Mouse (Mus musculus) hindbrain, embryonic 15.5 days (tissue): ENCODE results near the gene Gm12216. TPM values are rescaled to one million over a fixed set of nuclear protein-coding genes. Genes with fewer than 3 reads are reported as not detected.

Experiments used
- ATAC-seq: fragments of 200-750 bp; cut with Nextera tagmentation; 2 replicates; pipeline ENCODE4 v1.8.0; 2017; ENCODE audit warnings: low read depth, moderate number of reproducible peaks, moderate TSS enrichment; ENCODE audit not compliant: low FRiP score
- H3K27ac ChIP-seq: fragments of 300-500 bp; sonication (generic); replicated peaks from 2 replicates; pipeline ENCODE4 v1.5.1; 2015; ENCODE audit warnings: mild to moderate bottlenecking, inconsistent platforms
- H3K27me3 ChIP-seq: fragments of 300-500 bp; sonication (generic); 2 replicates; pipeline ENCODE4 v1.6.1; 2015; ENCODE audit warnings: control low read depth, inconsistent platforms
- H3K36me3 ChIP-seq: fragments of 300-500 bp; sonication (generic); 2 replicates; pipeline ENCODE4 v1.6.1; 2015; ENCODE audit warnings: control low read depth, inconsistent platforms
- H3K4me1 ChIP-seq: fragments of 300-500 bp; sonication (generic); replicated peaks from 2 replicates; pipeline ENCODE4 v1.6.1; 2015; ENCODE audit warnings: control low read depth, inconsistent platforms
- H3K4me2 ChIP-seq: fragments of 300-500 bp; sonication (generic); 2 replicates; pipeline ENCODE4 v1.6.1; 2015; ENCODE audit warnings: moderate library complexity, mild to moderate bottlenecking, inconsistent platforms
- H3K4me3 ChIP-seq: fragments of 300-500 bp; sonication (generic); 2 replicates; pipeline ENCODE4 v1.5.1; 2015; ENCODE audit warnings: mild to moderate bottlenecking, inconsistent platforms
- H3K9ac ChIP-seq: fragments of 300-500 bp; sonication (generic); 2 replicates; pipeline ENCODE4 v1.6.1; 2015; ENCODE audit warnings: inconsistent platforms
- H3K9me3 ChIP-seq: fragments of 300-500 bp; sonication (generic); 2 replicates; pipeline ENCODE4 v1.6.1; 2016; ENCODE audit warnings: control low read depth, inconsistent platforms
- WGBS: fragments of 180-500 bp; shearing (Covaris S2); methylation state at CpG from one replicate; pipeline ENCODE4 v1.1.7; 2015; 5-methylcytosine and 5-hydroxymethylcytosine counted together
- polyA plus RNA-seq: library from polyadenylated mRNA; unstranded; fragments of >200 nt; fragmentation: Nextera tagmentation; extraction: Ambion mirVana; gene quantifications from 2 replicates; pipeline ENCODE4 v1.2.1, GENCODE M21; 2015

The Gm12216 gene
- polyA plus RNA-seq, 1 experiment from 2014 or later, result 0.35 TPM

GRCm38 (mm10) chr11:53839663-53840642, 19.1 kb downstream of the Gm12216 start:
- Histone ChIP-seq H3K4me1 (no peaks in the 10 kb centered on the region), H3K27me3 (no peaks in the 10 kb centered on the region)
- 72% methylated on average over 8 of the region's 8 CpGs for WGBS

DNA sequence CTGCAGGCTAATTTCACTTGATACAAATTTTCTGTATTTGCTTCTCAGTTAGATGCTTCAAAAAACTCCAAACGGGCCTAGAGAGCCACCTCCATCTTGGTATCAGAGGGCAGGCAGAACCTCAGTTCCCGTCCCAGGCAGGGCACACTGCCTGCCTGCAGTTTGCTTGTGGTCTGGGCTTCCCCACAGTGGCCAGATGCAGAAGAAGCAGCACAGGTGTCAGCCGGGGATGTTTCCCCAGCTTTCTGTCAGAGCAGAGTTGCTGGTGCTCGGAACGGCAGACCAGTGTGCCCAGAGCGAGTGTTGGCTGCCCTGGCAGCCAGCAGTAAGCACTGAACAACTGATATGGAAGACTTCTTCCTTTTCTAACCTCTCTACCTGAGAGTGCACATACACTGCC, 19.9 kb downstream of the Gm12216 start:
- H3K4me1 ChIP-seq, result no peaks in the 10 kb centered on the region
- no peak for ATAC-seq
- H3K4me3 ChIP-seq, result no peak overlapping the region
- H3K27ac ChIP-seq, result no peak overlapping the region
- no peak overlapping the region for H3K9ac ChIP-seq
- H3K9me3 ChIP-seq, result no peaks in the 10 kb centered on the region
- no peaks in the 10 kb centered on the region for H3K27me3 ChIP-seq
- 86% methylated on average over 6 of the region's 6 CpGs for WGBS
- H3K36me3 ChIP-seq, result no peaks in the 10 kb centered on the region
- no peak overlapping the region for H3K4me2 ChIP-seq

More at GRCm38 (mm10) chr11:53839663-53840642, 19.1 kb downstream of the Gm12216 start:
- Histone ChIP-seq H3K4me3 (no peak overlapping the region), H3K9ac (no peak overlapping the region), H3K9me3 (no peaks in the 10 kb centered on the region), H3K27ac (no peak overlapping the region), H3K36me3 (no peaks in the 10 kb centered on the region), H3K4me2 (no peak overlapping the region)
- no peak for ATAC-seq

GRCm38 (mm10) chr11:53837731-53838130, 21.3 kb downstream of the Gm12216 start:
- no peaks in the 10 kb centered on the region for H3K27me3 ChIP-seq
- H3K4me2 ChIP-seq, result no peak overlapping the region
- ATAC-seq, result no peak
- H3K9ac ChIP-seq, result no peak overlapping the region
- no peaks in the 10 kb centered on the region for H3K36me3 ChIP-seq
- WGBS, result 89% methylated on average over 5 of the region's 5 CpGs
- no peak overlapping the region for H3K27ac ChIP-seq
- no peak overlapping the region for H3K4me3 ChIP-seq
- H3K9me3 ChIP-seq, result no peaks in the 10 kb centered on the region
- H3K4me1 ChIP-seq, result no peaks in the 10 kb centered on the region

- H3K4me2 ChIP-seq, result no peak overlapping the region
- no peaks in the 10 kb centered on the region for H3K27me3 ChIP-seq
- H3K9me3 ChIP-seq, result no peaks in the 10 kb centered on the region
- no peak overlapping the region for H3K9ac ChIP-seq
- H3K36me3 ChIP-seq, result no peaks in the 10 kb centered on the region
- WGBS, result 95% methylated on average over 4 of the region's 4 CpGs
- no peaks in the 10 kb centered on the region for H3K4me1 ChIP-seq
- no peak for ATAC-seq
- no peak overlapping the region for H3K27ac ChIP-seq
- H3K4me3 ChIP-seq, result no peak overlapping the region
These were observed 23.6 kb downstream of the Gm12216 start for GRCm38 (mm10) chr11:53835379-53836010.

GRCm38 (mm10) chr11:53825409-53825808, 33.6 kb downstream of the Gm12216 start:
- ATAC-seq, result no peak
- H3K4me1 ChIP-seq, result no peaks in the 10 kb centered on the region
- no peaks in the 10 kb centered on the region for H3K27me3 ChIP-seq
- no peak overlapping the region for H3K27ac ChIP-seq
- H3K4me3 ChIP-seq, result no peak overlapping the region
- no peaks in the 10 kb centered on the region for H3K36me3 ChIP-seq
- no peak overlapping the region for H3K9ac ChIP-seq
- no peak overlapping the region for H3K4me2 ChIP-seq
- no peaks in the 10 kb centered on the region for H3K9me3 ChIP-seq
- WGBS, result 86% methylated on average over 4 of the region's 4 CpGs

DNA sequence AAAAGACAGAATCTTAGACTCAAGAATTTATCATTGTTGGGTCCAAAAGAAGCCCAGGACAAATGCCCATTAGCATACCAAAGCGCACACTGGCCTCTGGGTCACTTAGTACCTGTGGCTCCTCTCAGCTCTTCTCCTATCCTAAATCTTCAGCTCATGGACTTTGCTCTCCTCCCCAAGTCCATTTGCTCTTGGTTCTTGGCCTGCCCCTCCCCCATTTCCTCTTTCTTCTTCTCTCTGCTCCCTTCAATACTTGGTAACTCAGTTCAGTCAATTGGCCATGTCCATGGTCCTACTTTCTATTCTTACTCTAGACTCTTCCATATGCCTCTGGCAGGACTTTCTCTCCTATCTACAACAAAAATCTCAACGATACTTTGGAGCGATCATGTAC, 37.1 kb downstream of the Gm12216 start:
- Histone ChIP-seq H3K27ac (no peak overlapping the region), H3K4me1 (no peaks in the 10 kb centered on the region), H3K27me3 (no peaks in the 10 kb centered on the region), H3K4me2 (no peak overlapping the region), H3K9ac (no peak overlapping the region), H3K36me3 (no peaks in the 10 kb centered on the region), H3K9me3 (no peaks in the 10 kb centered on the region), H3K4me3 (no peak overlapping the region)
- no peak for ATAC-seq
- whole genome bisulfite sequencing, result over 99% methylated on average over 3 of the region's 3 CpGs

GRCm38 (mm10) chr11:53821230-53821944, 37.7 kb downstream of the Gm12216 start:
- H3K4me3 ChIP-seq, result no peak overlapping the region
- no peaks in the 10 kb centered on the region for H3K9me3 ChIP-seq
- no peaks in the 10 kb centered on the region for H3K36me3 ChIP-seq
- H3K27ac ChIP-seq, result no peak overlapping the region
- no peak for ATAC-seq
- no peak overlapping the region for H3K9ac ChIP-seq
- no peaks in the 10 kb centered on the region for H3K27me3 ChIP-seq
- no peaks in the 10 kb centered on the region for H3K4me1 ChIP-seq
- H3K4me2 ChIP-seq, result no peak overlapping the region
- WGBS, result 87% methylated on average over 11 of the region's 11 CpGs

DNA sequence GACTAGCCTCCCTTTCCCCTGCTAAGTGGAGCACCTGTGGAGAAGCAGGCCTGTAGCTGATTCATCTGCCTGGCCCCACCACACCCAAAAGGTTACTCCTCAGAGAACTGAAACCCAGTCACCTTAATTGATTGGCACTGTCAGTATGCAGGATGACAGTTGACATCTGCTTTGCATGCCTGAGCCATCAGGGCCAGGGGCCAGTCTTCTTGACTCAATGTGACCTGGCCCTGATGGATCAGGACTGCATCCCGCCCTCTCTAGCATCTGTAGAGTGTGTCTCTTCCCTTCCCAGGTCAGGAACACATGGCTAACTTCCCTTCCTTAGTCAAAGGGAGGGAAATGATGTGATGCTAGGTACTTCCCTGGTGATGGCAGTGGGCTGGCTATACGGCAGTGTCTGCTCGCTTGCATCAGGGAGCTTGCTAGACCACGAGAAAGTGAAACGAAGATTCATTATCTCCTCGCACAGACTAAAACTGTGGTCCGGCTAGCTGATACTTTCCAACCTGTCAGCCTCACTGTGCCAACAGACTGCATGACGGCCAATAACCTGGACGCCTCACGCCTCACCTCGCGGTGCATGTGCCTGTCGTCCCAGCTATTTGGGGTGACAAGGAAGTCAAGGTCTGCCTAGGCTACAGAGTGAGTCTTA, 38.4 kb downstream of the Gm12216 start:
- 91% methylated on average over 13 of the region's 13 CpGs for WGBS
- no peak for ATAC-seq
- Histone ChIP-seq H3K4me1 (no peaks in the 10 kb centered on the region), H3K27ac (no peak overlapping the region), H3K36me3 (no peaks in the 10 kb centered on the region), H3K27me3 (no peaks in the 10 kb centered on the region), H3K9me3 (no peaks in the 10 kb centered on the region), H3K9ac (no peak overlapping the region), H3K4me3 (no peak overlapping the region), H3K4me2 (no peak overlapping the region)

GRCm38 (mm10) chr11:53819511-53819910, 39.5 kb downstream of the Gm12216 start:
- Histone ChIP-seq H3K27ac (no peak overlapping the region), H3K4me3 (no peak overlapping the region), H3K9me3 (no peaks in the 10 kb centered on the region), H3K4me2 (no peak overlapping the region), H3K4me1 (no peaks in the 10 kb centered on the region), H3K36me3 (no peaks in the 10 kb centered on the region), H3K27me3 (no peaks in the 10 kb centered on the region), H3K9ac (no peak overlapping the region)
- no peak for ATAC-seq
- WGBS, result 90% methylated on average over 6 of the region's 6 CpGs

DNA sequence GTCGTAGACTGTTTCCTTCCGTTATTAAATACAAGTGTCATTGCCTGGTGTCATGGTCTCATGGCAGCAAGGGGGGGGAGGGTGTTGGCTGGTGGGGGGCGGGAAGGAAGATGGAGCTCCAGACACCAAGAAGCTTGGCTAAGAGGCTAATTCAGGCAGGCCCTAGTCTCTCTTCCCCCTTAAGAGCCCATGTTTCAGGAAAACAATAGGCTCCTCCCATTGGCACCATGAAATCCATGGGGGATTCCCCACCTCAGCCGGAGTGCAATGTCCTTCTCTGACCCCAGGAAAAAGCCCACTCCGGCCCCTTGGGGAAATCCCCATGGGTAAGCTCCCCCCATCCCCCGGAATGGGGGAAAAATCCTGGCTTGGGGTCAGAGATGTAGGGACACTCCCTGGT, 40.3 kb downstream of the Gm12216 start:
- Histone ChIP-seq H3K9me3 (no peaks in the 10 kb centered on the region), H3K27ac (no peak overlapping the region), H3K27me3 (no peaks in the 10 kb centered on the region), H3K36me3 (no peaks in the 10 kb centered on the region), H3K4me2 (no peak overlapping the region), H3K4me3 (no peak overlapping the region), H3K9ac (no peak overlapping the region), H3K4me1 (no peaks in the 10 kb centered on the region)
- ATAC-seq, result no peak
- 61% methylated on average over 6 of the region's 6 CpGs for WGBS

DNA sequence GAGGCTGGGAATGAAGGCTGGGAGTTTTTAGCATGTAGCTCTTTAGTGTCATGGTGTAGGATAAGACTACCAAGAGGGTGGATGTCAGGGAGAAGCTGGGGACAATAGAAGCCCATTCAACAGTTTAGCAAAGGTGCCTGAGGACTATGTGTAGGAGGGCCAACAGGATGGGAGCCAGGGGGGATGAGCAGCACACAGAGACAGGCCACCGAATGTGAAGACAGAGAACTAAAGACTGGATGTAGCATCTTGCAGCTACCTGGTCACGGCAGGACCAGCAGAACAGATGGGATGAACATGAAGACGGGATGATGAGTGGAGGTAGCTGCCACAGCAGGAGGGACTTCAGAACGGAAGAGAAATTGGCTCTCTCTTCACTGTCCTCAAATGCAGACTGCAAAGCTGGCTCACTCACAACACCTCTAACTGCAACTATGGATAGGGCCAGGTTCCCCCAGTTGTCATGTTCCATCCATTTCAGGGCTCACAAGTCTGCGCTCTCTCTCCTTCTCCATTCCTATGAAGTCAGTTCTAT, 42.1 kb downstream of the Gm12216 start:
- no peak overlapping the region for H3K4me3 ChIP-seq
- H3K4me2 ChIP-seq, result no peak overlapping the region
- no peak overlapping the region for H3K9ac ChIP-seq
- H3K36me3 ChIP-seq, result no peaks in the 10 kb centered on the region
- no peaks in the 10 kb centered on the region for H3K4me1 ChIP-seq
- no peaks in the 10 kb centered on the region for H3K27me3 ChIP-seq
- no peak for ATAC-seq
- 90% methylated on average over 5 of the region's 5 CpGs for WGBS
- H3K9me3 ChIP-seq, result no peaks in the 10 kb centered on the region
- no peak overlapping the region for H3K27ac ChIP-seq
